Mouse (Mus musculus) heart, embryonic 14.5 days (tissue): Measurements from ENCODE around the gene Fem1a. TPM values are rescaled to one million over a fixed set of nuclear protein-coding genes. Genes with fewer than 3 reads are reported as not detected.
A peak's percentile ranks its signal among the peaks of the same experiment; 100 is the strongest.

ENCODE experiments used
- ATAC-seq: fragments of 200-750 bp; cut with Nextera tagmentation; 2 replicates; pipeline ENCODE4 v1.8.0; 2017; ENCODE audit warnings: low read depth, moderate TSS enrichment; ENCODE audit not compliant: insufficient number of reproducible peaks, insufficient read depth, low FRiP score
- H3K27ac ChIP-seq, 2 experiments: fragments of 200-500 bp in 1 of 2; fragments of 300-500 bp in 1 of 2; sonication (generic) in 1 of 2; replicated peaks in 1 of 2; 2 replicates each; pipeline ENCODE4 v1.5.1; 2012 to 2014; ENCODE audit warnings: low read depth in 2 of 2, low read length in 2 of 2, control low read depth in 1 of 2, mild to moderate bottlenecking in 1 of 2, mixed read lengths in 1 of 2; ENCODE audit not compliant: control insufficient read depth in 1 of 2, insufficient read depth in 1 of 2
- H3K27me3 ChIP-seq: fragments of 300-500 bp; sonication (generic); 2 replicates; pipeline ENCODE4 v1.6.1; 2014; ENCODE audit warnings: mild to moderate bottlenecking, low read length, control low read depth; ENCODE audit not compliant: control insufficient read depth, insufficient read depth
- H3K36me3 ChIP-seq: fragments of 300-500 bp; sonication (generic); 2 replicates; pipeline ENCODE4 v1.6.1; 2014; ENCODE audit warnings: mild to moderate bottlenecking, control low read depth, low read length, mixed read lengths; ENCODE audit not compliant: control insufficient read depth, insufficient read depth
- H3K4me1 ChIP-seq, 2 experiments: fragments of 200-500 bp in 1 of 2; fragments of 300-500 bp in 1 of 2; sonication (generic) in 1 of 2; 2 replicates each; pipeline ENCODE4 v1.6.1; 2012 to 2014; ENCODE audit warnings: low read length in 2 of 2, control low read depth in 1 of 2, mixed read lengths in 1 of 2; ENCODE audit not compliant: control insufficient read depth in 2 of 2, insufficient read depth in 2 of 2
- H3K4me2 ChIP-seq: fragments of 300-500 bp; sonication (generic); 2 replicates; pipeline ENCODE4 v1.6.1; 2014; ENCODE audit warnings: mild to moderate bottlenecking, low read length
- H3K4me3 ChIP-seq, 2 experiments: fragments of 200-500 bp in 1 of 2; fragments of 300-500 bp in 1 of 2; sonication (generic) in 1 of 2; 2 replicates each; pipeline ENCODE4 v1.5.1; 2012 to 2014; ENCODE audit warnings: low read length in 2 of 2, mild to moderate bottlenecking in 2 of 2, control low read depth in 1 of 2, low read depth in 1 of 2, moderate library complexity in 1 of 2; ENCODE audit not compliant: control insufficient read depth in 1 of 2, insufficient read depth in 1 of 2
- H3K9ac ChIP-seq: fragments of 300-500 bp; sonication (generic); 2 replicates; pipeline ENCODE4 v1.6.1; 2014; ENCODE audit warnings: mild to moderate bottlenecking, low read length
- H3K9me3 ChIP-seq: fragments of 300-500 bp; sonication (generic); 2 replicates; pipeline ENCODE4 v1.6.1; 2016; ENCODE audit warnings: low read length, control low read depth; ENCODE audit not compliant: control insufficient read depth
- WGBS: fragments of 180-500 bp; shearing (Covaris S2); extraction: QIAGEN DNeasy Blood & Tissue Kit; methylation state at CpG from one replicate; pipeline ENCODE4 v1.1.7; 2014; 5-methylcytosine and 5-hydroxymethylcytosine counted together
- polyA plus RNA-seq: library from polyadenylated mRNA; unstranded; fragments of >200 nt; fragmentation: Nextera tagmentation; extraction: Ambion mirVana; gene quantifications from 2 replicates; pipeline ENCODE4 v1.2.1, GENCODE M21; 2014

Fem1a gene
- polyA plus RNA-seq, 1 experiment from 2014 or later, result 23.6 TPM

DNA sequence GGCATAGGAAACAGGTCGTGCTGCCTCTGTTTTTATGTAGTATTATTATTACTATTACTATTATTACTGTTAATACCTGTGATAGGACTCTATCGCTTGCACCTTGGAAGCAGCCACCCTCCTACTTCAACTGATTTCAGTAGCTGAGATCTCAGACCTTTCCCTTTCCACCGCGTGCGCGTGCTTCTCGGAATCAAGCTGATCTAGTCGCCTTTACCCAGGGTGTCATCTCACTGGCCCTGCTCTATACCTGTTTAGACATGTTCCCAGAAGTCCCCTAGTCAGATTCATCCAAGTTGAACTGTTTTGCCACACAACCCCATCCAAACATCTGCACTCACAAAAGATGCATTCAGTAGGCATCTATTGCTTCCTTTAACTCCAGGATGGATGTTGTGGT is 23.2 kb upstream of the Fem1a start:
- Histone ChIP-seq H3K9ac (no peak overlapping the region), H3K27ac (no peak overlapping the region), H3K4me1 (0 out of 4 replicates have a peak, but pooled peaks cover 0 to 4% of the 10 kb centered on the region in 2 experiments), H3K4me2 (no peak overlapping the region), H3K9me3 (no peaks in the 10 kb centered on the region), H3K27me3 (no peaks in the 10 kb centered on the region), H3K4me3 (no peak overlapping the region), H3K36me3 (no peaks in the 10 kb centered on the region)
- WGBS, result 49% methylated on average over 8 of the region's 8 CpGs
- no peak for ATAC-seq

- no peak; the same call in 1 of the 2 replicates for ATAC-seq
- no peak overlapping the region for H3K4me3 ChIP-seq
These were observed 22.7 kb upstream of the Fem1a start for GRCm38 (mm10) chr17:56233818-56234469.

DNA sequence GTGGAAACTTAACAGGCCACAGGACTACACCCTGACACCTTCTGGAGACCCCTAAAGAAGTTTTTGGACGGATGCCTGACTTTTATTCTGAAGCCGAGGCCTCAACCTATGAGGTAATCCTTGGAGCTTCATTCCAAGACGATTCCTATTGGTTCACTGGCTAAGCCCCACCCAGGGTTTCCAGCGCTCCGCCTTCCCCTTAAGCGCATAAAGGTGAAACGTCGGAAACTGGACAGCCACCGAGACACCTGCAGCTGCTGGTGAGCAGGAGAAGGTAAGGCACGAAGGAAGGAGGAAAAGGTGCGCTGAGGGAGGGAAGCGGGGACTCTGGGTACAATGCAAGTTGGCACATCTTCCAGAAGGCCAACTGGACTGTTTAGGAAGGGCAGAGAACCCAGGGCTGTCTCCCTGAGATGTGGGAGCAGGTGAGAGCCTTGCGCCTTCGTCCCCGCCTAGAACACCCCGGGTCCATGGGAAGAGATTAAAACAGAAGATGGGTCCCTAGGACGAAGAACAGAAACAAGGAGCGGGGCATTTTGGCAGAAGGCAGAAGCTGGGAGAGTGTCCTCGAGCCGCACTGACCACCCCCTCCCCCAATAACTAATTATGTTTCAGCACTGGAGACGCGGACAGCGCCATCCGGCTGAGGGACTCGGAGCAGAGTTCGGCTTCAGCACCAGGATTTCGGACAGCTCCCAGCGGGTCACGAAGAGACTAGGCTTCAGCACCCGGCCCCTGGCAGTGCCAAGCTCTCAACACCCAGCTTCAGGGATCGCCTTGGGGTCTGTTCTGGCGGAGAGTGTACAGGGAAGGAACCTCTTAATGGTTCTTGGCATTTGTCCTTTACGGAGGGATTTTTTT is 14.8 kb upstream of the Fem1a start:
- Histone ChIP-seq H3K27me3 (peaks cover 9% of the 10 kb centered on the region), H3K9me3 (no peaks in the 10 kb centered on the region), H3K4me1 (no peaks in the 10 kb centered on the region), H3K27ac (no peak overlapping the region), H3K4me2 (no peak overlapping the region), H3K4me3 (no peak overlapping the region), H3K36me3 (no peaks in the 10 kb centered on the region), H3K9ac (no peak overlapping the region)
- WGBS, result 1% methylated on average over 33 of the region's 33 CpGs
- ATAC-seq, result no peak; the same call in 1 of the 2 replicates

More at GRCm38 (mm10) chr17:56233818-56234469, 22.7 kb upstream of the Fem1a start:
- H3K9me3 ChIP-seq, result no peaks in the 10 kb centered on the region
- H3K27me3 ChIP-seq, result no peaks in the 10 kb centered on the region
- H3K4me2 ChIP-seq, result no peak overlapping the region
- 4% methylated on average over 14 of the region's 14 CpGs for WGBS
- H3K4me1 ChIP-seq, result 0 out of 4 replicates have a peak, but pooled peaks cover 0 to 4% of the 10 kb centered on the region in 2 experiments
- no peak overlapping the region for H3K9ac ChIP-seq
- no peaks in the 10 kb centered on the region for H3K36me3 ChIP-seq
- H3K27ac ChIP-seq, result no peak overlapping the region

- ATAC-seq, result no peak
- no peak overlapping the region for H3K4me2 ChIP-seq
- no peaks in the 10 kb centered on the region for H3K4me1 ChIP-seq
- no peak overlapping the region for H3K9ac ChIP-seq
- peaks cover 9% of the 10 kb centered on the region for H3K27me3 ChIP-seq
- no peak overlapping the region for H3K4me3 ChIP-seq
- H3K9me3 ChIP-seq, result no peaks in the 10 kb centered on the region
- 64% methylated on average over 7 of the region's 7 CpGs for WGBS
- no peaks in the 10 kb centered on the region for H3K36me3 ChIP-seq
- no peak overlapping the region for H3K27ac ChIP-seq
These were observed 11.0 kb upstream of the Fem1a start for GRCm38 (mm10) chr17:56245608-56246007.

GRCm38 (mm10) chr17:56251136-56251829 is 5.3 kb upstream of the Fem1a start:
- Histone ChIP-seq H3K4me1 (peaks cover 0 to 3% of the 10 kb centered on the region in 2 experiments; a peak in 1 of 4 replicates), H3K4me2 (no peak overlapping the region), H3K9ac (no peak overlapping the region), H3K27me3 (no peaks in the 10 kb centered on the region), H3K9me3 (no peaks in the 10 kb centered on the region), H3K4me3 (no peak overlapping the region), H3K27ac (no peak overlapping the region), H3K36me3 (no peaks in the 10 kb centered on the region)
- ATAC-seq, result no peak
- WGBS, result 19% methylated on average over 6 of the region's 6 CpGs

- Histone ChIP-seq H3K27me3 (no peaks in the 10 kb centered on the region), H3K27ac (no peak overlapping the region), H3K4me1 (peaks cover 19 to 24% of the 10 kb centered on the region in 2 experiments; a peak in 3 of 4 replicates), H3K36me3 (peaks cover 22% of the 10 kb centered on the region), H3K9ac (no peak overlapping the region), H3K9me3 (no peaks in the 10 kb centered on the region), H3K4me3 (no peak overlapping the region), H3K4me2 (no peak overlapping the region)
- 75% methylated on average over 4 of the region's 4 CpGs for WGBS
- ATAC-seq, result no peak
These were observed 1.9 kb upstream of the Fem1a start for GRCm38 (mm10) chr17:56254695-56255094.

GRCm38 (mm10) chr17:56255429-56255828 is 1.2 kb upstream of the Fem1a start:
- WGBS, result 18% methylated on average over 9 of the region's 9 CpGs
- 0 out of 2 replicates have a peak overlapping the region, but pooled peaks have one; percentile 41 for H3K9ac ChIP-seq
- H3K4me1 ChIP-seq, result peaks cover 22 to 31% of the 10 kb centered on the region in 2 experiments
- peak overlapping the region; percentile 94 for H3K4me2 ChIP-seq
- H3K9me3 ChIP-seq, result no peaks in the 10 kb centered on the region
- peaks cover 29% of the 10 kb centered on the region for H3K36me3 ChIP-seq
- H3K27me3 ChIP-seq, result no peaks in the 10 kb centered on the region
- H3K4me3 ChIP-seq, result peak overlapping the region in 1 of 2 experiments; percentile 63; a peak in 1 of 4 replicates
- no peak for ATAC-seq
- 0 out of 4 replicates have a peak overlapping the region, but pooled peaks of 1 of the 2 experiments have one; percentile 33 for H3K27ac ChIP-seq
